Mouse (Mus musculus) liver, embryonic 13.5 days (tissue): ENCODE measurements around the gene Msrb1. TPM values are rescaled to one million over a fixed set of nuclear protein-coding genes. Genes with fewer than 3 reads are reported as not detected.

Experiments
- ATAC-seq: fragments of 200-750 bp; cut with Nextera tagmentation; 2 replicates; pipeline ENCODE4 v1.8.0; 2017; ENCODE audit warnings: low read depth, mild to moderate bottlenecking, moderate number of reproducible peaks, moderate library complexity
- DNase-seq: peaks from one replicate; pipeline ENCODE4 v3.0.0; 2022
- H3K27ac ChIP-seq: fragments of 300-500 bp; sonication (generic); 2 replicates; pipeline ENCODE4 v1.5.1; 2015; ENCODE audit warnings: moderate library complexity, mild to moderate bottlenecking, inconsistent platforms
- H3K27me3 ChIP-seq: fragments of 300-500 bp; sonication (generic); 2 replicates; pipeline ENCODE4 v1.6.1; 2015; ENCODE audit warnings: mild to moderate bottlenecking, inconsistent platforms
- H3K36me3 ChIP-seq: fragments of 300-500 bp; sonication (generic); 2 replicates; pipeline ENCODE4 v1.6.1; 2015; ENCODE audit warnings: mild to moderate bottlenecking, inconsistent platforms
- H3K4me1 ChIP-seq: fragments of 300-500 bp; sonication (generic); replicated peaks from 2 replicates; pipeline ENCODE4 v1.6.1; 2015; ENCODE audit warnings: inconsistent platforms
- H3K4me2 ChIP-seq: fragments of 300-500 bp; sonication (generic); 2 replicates; pipeline ENCODE4 v1.6.1; 2015; ENCODE audit warnings: inconsistent platforms, mild to moderate bottlenecking, moderate library complexity
- H3K4me3 ChIP-seq: fragments of 300-500 bp; sonication (generic); replicated peaks from 2 replicates; pipeline ENCODE4 v1.5.1; 2015; ENCODE audit warnings: mild to moderate bottlenecking, inconsistent platforms
- H3K9ac ChIP-seq: fragments of 300-500 bp; sonication (generic); 2 replicates; pipeline ENCODE4 v1.6.1; 2015; ENCODE audit warnings: mild to moderate bottlenecking, inconsistent platforms
- H3K9me3 ChIP-seq: fragments of 300-500 bp; sonication (generic); replicated peaks from 2 replicates; pipeline ENCODE4 v1.6.1; 2016; ENCODE audit warnings: inconsistent platforms
- whole genome bisulfite sequencing: fragments of 180-500 bp; shearing (Covaris S2); methylation state at CpG from one replicate; pipeline ENCODE4 v1.1.7; 2015; ENCODE audit not compliant: insufficient replicate concordance; 5-methylcytosine and 5-hydroxymethylcytosine counted together
- polyA plus RNA-seq: library from polyadenylated mRNA; unstranded; fragments of >200 nt; fragmentation: Nextera tagmentation; extraction: Ambion mirVana; gene quantifications from 2 replicates; pipeline ENCODE4 v1.2.1, GENCODE M21; 2015

The Msrb1 gene
- polyA plus RNA-seq, 1 experiment from 2014 or later = 21.3 TPM

DNA sequence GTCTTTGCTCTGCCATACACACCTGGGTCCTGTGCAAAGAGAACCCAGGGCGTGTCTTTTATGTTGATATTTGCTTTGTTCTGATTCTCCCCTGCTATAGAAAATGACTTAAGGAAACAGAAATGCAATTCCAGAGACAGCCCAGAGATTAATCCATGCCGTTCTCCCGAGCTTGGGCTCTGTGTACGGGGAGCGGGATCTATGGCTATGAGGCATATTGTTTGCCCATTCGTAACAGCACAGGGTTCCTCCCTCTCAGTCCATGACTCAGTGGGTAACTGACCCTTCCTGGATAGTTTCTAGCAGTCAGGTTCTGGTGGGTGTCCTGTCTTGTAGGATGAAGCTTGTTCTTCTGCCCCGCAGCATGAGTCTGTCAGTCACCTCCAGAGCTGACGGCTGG is 38.7 kb downstream of the Msrb1 start:
- Histone ChIP-seq H3K9me3 (0 out of 2 replicates have a peak, but pooled peaks cover 5% of the 10 kb centered on the region), H3K4me3 (no peak overlapping the region), H3K27ac (no peak overlapping the region), H3K27me3 (0 out of 2 replicates have a peak, but pooled peaks cover 5% of the 10 kb centered on the region), H3K9ac (no peak overlapping the region), H3K36me3 (no peaks in the 10 kb centered on the region), H3K4me2 (no peak overlapping the region), H3K4me1 (no peaks in the 10 kb centered on the region)
- no peak for DNase-seq
- 66% methylated on average over 8 of the region's 8 CpGs for WGBS
- ATAC-seq = no peak

GRCm38 (mm10) chr17:24777073-24777472 is 40.6 kb downstream of the Msrb1 start:
- 0 out of 2 replicates have a peak, but pooled peaks cover 5% of the 10 kb centered on the region for H3K9me3 ChIP-seq

DNA sequence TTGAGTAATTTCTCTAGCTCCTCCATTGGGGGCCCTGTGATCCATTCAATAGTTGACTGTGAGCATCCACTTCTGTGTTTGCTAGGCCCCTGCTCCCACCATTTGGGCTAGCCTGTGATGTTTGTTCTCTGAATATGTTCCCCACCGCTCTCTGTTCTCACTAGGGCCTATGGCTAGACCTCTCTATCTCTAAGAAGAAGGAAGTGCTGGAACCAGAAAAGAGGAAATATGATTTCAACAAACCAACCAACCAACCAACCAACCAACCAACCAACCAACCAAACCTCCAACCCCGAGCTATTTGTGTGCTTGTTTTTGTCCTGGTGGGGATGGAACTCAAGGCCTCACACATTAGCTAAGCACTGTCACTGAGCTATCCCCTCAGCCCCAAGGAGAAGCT is 44.4 kb downstream of the Msrb1 start:
- 33% methylated on average over 2 of the region's 2 CpGs for WGBS
- Histone ChIP-seq H3K27ac (no peak overlapping the region), H3K4me2 (no peak overlapping the region), H3K9ac (no peak overlapping the region), H3K36me3 (no peaks in the 10 kb centered on the region), H3K4me3 (no peak overlapping the region), H3K27me3 (peaks cover 6% of the 10 kb centered on the region; the same call in 1 of the 2 replicates), H3K4me1 (no peaks in the 10 kb centered on the region), H3K9me3 (no peaks in the 10 kb centered on the region)
- DNase-seq (no peak), ATAC-seq (no peak)

More at GRCm38 (mm10) chr17:24777073-24777472, 40.6 kb downstream of the Msrb1 start:
- Histone ChIP-seq H3K4me2 (no peak overlapping the region), H3K27me3 (0 out of 2 replicates have a peak, but pooled peaks cover 5% of the 10 kb centered on the region), H3K36me3 (no peaks in the 10 kb centered on the region), H3K27ac (no peak overlapping the region), H3K4me3 (no peak overlapping the region), H3K9ac (no peak overlapping the region), H3K4me1 (no peaks in the 10 kb centered on the region)
- DNase-seq (no peak), ATAC-seq (no peak)
- WGBS = 72% methylated on average over 2 of the region's 2 CpGs

- Histone ChIP-seq H3K4me1 (peaks cover 2% of the 10 kb centered on the region), H3K4me2 (no peak overlapping the region), H3K9ac (no peak overlapping the region), H3K9me3 (no peaks in the 10 kb centered on the region), H3K36me3 (no peaks in the 10 kb centered on the region), H3K27me3 (peaks cover 16% of the 10 kb centered on the region; the same call in 1 of the 2 replicates), H3K27ac (no peak overlapping the region), H3K4me3 (no peak overlapping the region)
- 42% methylated on average over 8 of the region's 8 CpGs for WGBS
- DNase-seq (no peak), ATAC-seq (no peak)
Measured at GRCm38 (mm10) chr17:24792190-24792589, 55.7 kb downstream of the Msrb1 start.

Other genes with a start within 250 kb of the Msrb1 start
- gene Caskin1, start 248.0 kb upstream of the Msrb1 start, polyA plus RNA-seq = 0.15 and 0.20 TPM in 2 replicates
- gene Traf7, start 208.7 kb upstream of the Msrb1 start, polyA plus RNA-seq = 40.7 and 43.9 TPM in 2 replicates
- gene Rab26, start 202.4 kb upstream of the Msrb1 start, polyA plus RNA-seq = 0.88 and 0.99 TPM in 2 replicates
- 2.2 and 3.3 TPM in 2 replicates for gene Pkd1, start 186.8 kb upstream of the Msrb1 start, polyA plus RNA-seq
- 18.6 and 22.4 TPM in 2 replicates for gene Tsc2, start 104.0 kb upstream of the Msrb1 start, polyA plus RNA-seq
- gene Nthl1, start 104.0 kb upstream of the Msrb1 start, polyA plus RNA-seq = 8.4 and 9.2 TPM in 2 replicates
- gene Slc9a3r2, start 86.3 kb upstream of the Msrb1 start, polyA plus RNA-seq = 9.8 and 10.2 TPM in 2 replicates
- gene Npw, start 78.2 kb upstream of the Msrb1 start, polyA plus RNA-seq = 0.24 and 0.28 TPM in 2 replicates
- gene Zfp598, start 67.0 kb upstream of the Msrb1 start, polyA plus RNA-seq = 9.5 and 13.1 TPM in 2 replicates
- 0.10 and 0.31 TPM in 2 replicates for gene Syngr3, start 46.7 kb upstream of the Msrb1 start, polyA plus RNA-seq
- gene Gfer, start 40.5 kb upstream of the Msrb1 start, polyA plus RNA-seq = 41.3 and 47.7 TPM in 2 replicates
- 0.14 and 0.34 TPM in 2 replicates for gene Noxo1, start 40.4 kb upstream of the Msrb1 start, polyA plus RNA-seq
- gene Tbl3, start 29.0 kb upstream of the Msrb1 start, polyA plus RNA-seq = 53.0 and 53.2 TPM in 2 replicates
- 0.10 TPM in 1 of 2 replicates, not detected in the other for gene Rnf151, start 18.6 kb upstream of the Msrb1 start, polyA plus RNA-seq
- 1,350 and 1,469 TPM in 2 replicates for gene Rps2, start 18.5 kb upstream of the Msrb1 start, polyA plus RNA-seq
- 206 and 216 TPM in 2 replicates for gene Ndufb10, start 12.2 kb upstream of the Msrb1 start, polyA plus RNA-seq
- 0.10 TPM in 1 of 2 replicates, not detected in the other for gene Rpl3l, start 8.8 kb upstream of the Msrb1 start, polyA plus RNA-seq
- gene Hs3st6, start 16.3 kb downstream of the Msrb1 start, polyA plus RNA-seq = not detected in 2 replicates
- gene Meiob, start 67.6 kb downstream of the Msrb1 start, polyA plus RNA-seq = 1.5 and 1.6 TPM in 2 replicates
- gene Hagh, start 103.5 kb downstream of the Msrb1 start, polyA plus RNA-seq = 79.5 and 83.1 TPM in 2 replicates
- 34.6 and 34.9 TPM in 2 replicates for gene Fahd1, start 113.7 kb downstream of the Msrb1 start, polyA plus RNA-seq
- 5.1 and 6.0 TPM in 2 replicates for gene Igfals, start 129.4 kb downstream of the Msrb1 start, polyA plus RNA-seq
- gene Nubp2, start 149.7 kb downstream of the Msrb1 start, polyA plus RNA-seq = 89.3 and 93.2 TPM in 2 replicates
- 37.9 and 38.4 TPM in 2 replicates for gene Spsb3, start 150.0 kb downstream of the Msrb1 start, polyA plus RNA-seq
- 13.8 and 14.6 TPM in 2 replicates for gene Eme2, start 158.4 kb downstream of the Msrb1 start, polyA plus RNA-seq
- gene Mrps34, start 158.5 kb downstream of the Msrb1 start, polyA plus RNA-seq = 84.2 TPM in 2 replicates
- gene Nme3, start 159.9 kb downstream of the Msrb1 start, polyA plus RNA-seq = 65.6 and 66.8 TPM in 2 replicates
- 7.6 and 8.6 TPM in 2 replicates for gene Mapk8ip3, start 200.3 kb downstream of the Msrb1 start, polyA plus RNA-seq
- 75.1 and 86.8 TPM in 2 replicates for gene Jpt2, start 224.0 kb downstream of the Msrb1 start, polyA plus RNA-seq